Mouse (Mus musculus) lung, postnatal 36 days (tissue): ENCODE measurements around the gene Hunk.
A peak's percentile ranks its signal among the peaks of the same experiment; 100 is the strongest.

Source experiments
- DNase-seq: peaks from one replicate; pipeline ENCODE4 v3.0.0; 2022; ENCODE audit warnings: mixed read lengths

The Hunk gene

GRCm38 (mm10) chr16:90385688-90386513 is at the start of gene Hunk:
Gene Hunk (plus strand): TSS chr16:90386013.
- peak; percentile 32 for DNase-seq

GRCm38 (mm10) chr16:90339026-90339425 is 46.8 kb upstream of the Hunk start:
- no peak for DNase-seq

- DNase-seq, result no peak
These were observed 44.7 kb upstream of the Hunk start for GRCm38 (mm10) chr16:90341086-90341485.

GRCm38 (mm10) chr16:90349700-90350548 is 35.9 kb upstream of the Hunk start:
- DNase-seq, result peak; percentile 88

GRCm38 (mm10) chr16:90351726-90352125 is 34.1 kb upstream of the Hunk start:
- no peak for DNase-seq

GRCm38 (mm10) chr16:90352691-90353090 is 33.1 kb upstream of the Hunk start:
- DNase-seq, result peak; percentile 52

GRCm38 (mm10) chr16:90353156-90353555 is 32.7 kb upstream of the Hunk start:
- no peak for DNase-seq

GRCm38 (mm10) chr16:90359329-90359728 is 26.5 kb upstream of the Hunk start:
- no peak for DNase-seq

- DNase-seq, result no peak
These were observed 26.1 kb upstream of the Hunk start for GRCm38 (mm10) chr16:90359750-90360149.

GRCm38 (mm10) chr16:90360327-90360726 is 25.5 kb upstream of the Hunk start:
- DNase-seq, result no peak

- DNase-seq, result no peak
These were observed 22.9 kb upstream of the Hunk start for GRCm38 (mm10) chr16:90362926-90363325.

GRCm38 (mm10) chr16:90379897-90380296 is 5.9 kb upstream of the Hunk start:
- peak; percentile 83 for DNase-seq

GRCm38 (mm10) chr16:90381633-90382032 is 4.2 kb upstream of the Hunk start:
- DNase-seq, result peak; percentile 10

- DNase-seq, result no peak
These were observed 3.0 kb upstream of the Hunk start for GRCm38 (mm10) chr16:90382701-90383280.

GRCm38 (mm10) chr16:90384058-90384457 is 1.8 kb upstream of the Hunk start:
- peak; percentile 43 for DNase-seq

GRCm38 (mm10) chr16:90384846-90385245 is 967 bp upstream of the Hunk start:
- peak; percentile 20 for DNase-seq

GRCm38 (mm10) chr16:90385326-90385687 is 506 bp upstream of the Hunk start:
- DNase-seq, result peak; percentile 9

- peak; percentile 33 for DNase-seq
These were observed 824 bp downstream of the Hunk start for GRCm38 (mm10) chr16:90386514-90387160.

- peak; percentile 14 for DNase-seq
These were observed 1.4 kb downstream of the Hunk start for GRCm38 (mm10) chr16:90387161-90387671.

- DNase-seq, result no peak
These were observed 2.1 kb downstream of the Hunk start for GRCm38 (mm10) chr16:90387961-90388360.

GRCm38 (mm10) chr16:90389103-90389750 is 3.4 kb downstream of the Hunk start:
- no peak for DNase-seq

GRCm38 (mm10) chr16:90390731-90391130 is 4.9 kb downstream of the Hunk start:
- peak; percentile 40 for DNase-seq
